Mouse (Mus musculus) neural tube, embryonic 14.5 days (tissue): ENCODE results near the gene Mlxipl. TPM values are rescaled to one million over a fixed set of nuclear protein-coding genes. Genes with fewer than 3 reads are reported as not detected.

Experiments
- ATAC-seq: fragments of 200-750 bp; cut with Nextera tagmentation; 2 replicates; pipeline ENCODE4 v1.8.0; 2017; ENCODE audit warnings: low read depth, mild to moderate bottlenecking, moderate TSS enrichment, moderate library complexity
- H3K27ac ChIP-seq: fragments of 300-500 bp; sonication (generic); 2 replicates; pipeline ENCODE4 v1.5.1; 2014; ENCODE audit warnings: low read depth, mild to moderate bottlenecking, control low read depth, low read length, moderate library complexity, mixed read lengths
- H3K27me3 ChIP-seq: fragments of 300-500 bp; sonication (generic); 2 replicates; pipeline ENCODE4 v1.6.1; 2014; ENCODE audit warnings: low read length; ENCODE audit not compliant: control insufficient read depth, insufficient read depth
- H3K36me3 ChIP-seq: fragments of 300-500 bp; sonication (generic); 2 replicates; pipeline ENCODE4 v1.6.1; 2014; ENCODE audit warnings: low read length, mixed read lengths; ENCODE audit not compliant: control insufficient read depth, insufficient read depth
- H3K4me1 ChIP-seq: fragments of 300-500 bp; sonication (generic); 2 replicates; pipeline ENCODE4 v1.6.1; 2014; ENCODE audit warnings: low read length; ENCODE audit not compliant: control insufficient read depth, insufficient read depth
- H3K4me2 ChIP-seq: fragments of 300-500 bp; sonication (generic); 2 replicates; pipeline ENCODE4 v1.6.1; 2014; ENCODE audit warnings: mild to moderate bottlenecking, low read depth, low read length, control low read depth
- H3K4me3 ChIP-seq: fragments of 300-500 bp; sonication (generic); 2 replicates; pipeline ENCODE4 v1.5.1; 2014; ENCODE audit warnings: low read depth, low read length, control low read depth, mixed read lengths
- H3K9ac ChIP-seq: fragments of 300-500 bp; sonication (generic); replicated peaks from 2 replicates; pipeline ENCODE4 v1.6.1; 2014; ENCODE audit warnings: low read depth, mild to moderate bottlenecking, control low read depth, low read length, mixed read lengths
- H3K9me3 ChIP-seq: fragments of 300-500 bp; sonication (generic); 2 replicates; pipeline ENCODE4 v1.6.1; 2016; ENCODE audit warnings: low read length; ENCODE audit not compliant: control insufficient read depth
- WGBS: fragments of 180-500 bp; shearing (Covaris S2); extraction: QIAGEN DNeasy Blood & Tissue Kit; methylation state at CpG from one replicate; pipeline ENCODE4 v1.1.7; 2014; 5-methylcytosine and 5-hydroxymethylcytosine counted together
- polyA plus RNA-seq: library from polyadenylated mRNA; unstranded; fragments of >200 nt; fragmentation: Nextera tagmentation; extraction: Ambion mirVana; gene quantifications from 2 replicates; pipeline ENCODE4 v1.2.1, GENCODE M21; 2014

Gene Mlxipl
- polyA plus RNA-seq, 1 experiment from 2014 or later, result 0.27 TPM

- Histone ChIP-seq H3K4me3 (peak overlapping the region; percentile 44), H3K9ac (peak overlapping the region; percentile 29), H3K27ac (no peak overlapping the region), H3K9me3 (no peaks in the 10 kb centered on the region), H3K4me2 (peak overlapping the region; percentile 71), H3K27me3 (peaks cover 19% of the 10 kb centered on the region), H3K4me1 (peaks cover 5% of the 10 kb centered on the region; the same call in 1 of the 2 replicates), H3K36me3 (no peaks in the 10 kb centered on the region)
- peak; percentile 87 for ATAC-seq
- WGBS, result under 1% methylated on average over 47 of the region's 48 CpGs
These were observed 17.1 kb downstream of the Mlxipl start for GRCm38 (mm10) chr5:135106758-135107256.

GRCm38 (mm10) chr5:135107521-135108501 is 18.1 kb downstream of the Mlxipl start:
- WGBS, result 8% methylated on average over 40 of the region's 40 CpGs
- Histone ChIP-seq H3K4me3 (0 out of 2 replicates have a peak overlapping the region, but pooled peaks have one; percentile 12), H3K4me1 (peaks cover 5% of the 10 kb centered on the region; the same call in 1 of the 2 replicates), H3K27ac (no peak overlapping the region), H3K9me3 (no peaks in the 10 kb centered on the region), H3K9ac (no peak overlapping the region), H3K36me3 (no peaks in the 10 kb centered on the region), H3K4me2 (peak overlapping the region; percentile 71), H3K27me3 (peaks cover 19% of the 10 kb centered on the region)
- peak; percentile 21; the same call in 1 of the 2 replicates for ATAC-seq

- H3K27me3 ChIP-seq, result peaks cover 19% of the 10 kb centered on the region
- no peaks in the 10 kb centered on the region for H3K36me3 ChIP-seq
- H3K9me3 ChIP-seq, result no peaks in the 10 kb centered on the region
- no peak for ATAC-seq
- H3K4me1 ChIP-seq, result peaks cover 5% of the 10 kb centered on the region; the same call in 1 of the 2 replicates
- H3K4me3 ChIP-seq, result no peak overlapping the region
- 57% methylated on average over 6 of the region's 6 CpGs for WGBS
- H3K27ac ChIP-seq, result no peak overlapping the region
- no peak overlapping the region for H3K9ac ChIP-seq
- H3K4me2 ChIP-seq, result no peak overlapping the region
These were observed 19.3 kb downstream of the Mlxipl start for GRCm38 (mm10) chr5:135109017-135109416.

GRCm38 (mm10) chr5:135109426-135109825 is 19.7 kb downstream of the Mlxipl start:
- peaks cover 5% of the 10 kb centered on the region; the same call in 1 of the 2 replicates for H3K4me1 ChIP-seq
- H3K9ac ChIP-seq, result no peak overlapping the region
- no peaks in the 10 kb centered on the region for H3K36me3 ChIP-seq
- no peak overlapping the region for H3K27ac ChIP-seq
- 88% methylated on average over 3 of the region's 3 CpGs for WGBS
- H3K4me2 ChIP-seq, result no peak overlapping the region
- H3K27me3 ChIP-seq, result peaks cover 19% of the 10 kb centered on the region
- ATAC-seq, result no peak
- H3K4me3 ChIP-seq, result no peak overlapping the region
- no peaks in the 10 kb centered on the region for H3K9me3 ChIP-seq

- H3K27me3 ChIP-seq, result peaks cover 19% of the 10 kb centered on the region
- no peak overlapping the region for H3K9ac ChIP-seq
- H3K4me3 ChIP-seq, result no peak overlapping the region
- peaks cover 5% of the 10 kb centered on the region; the same call in 1 of the 2 replicates for H3K4me1 ChIP-seq
- H3K27ac ChIP-seq, result no peak overlapping the region
- H3K36me3 ChIP-seq, result no peaks in the 10 kb centered on the region
- 73% methylated on average over 6 of the region's 6 CpGs for WGBS
- H3K9me3 ChIP-seq, result no peaks in the 10 kb centered on the region
- ATAC-seq, result no peak
- H3K4me2 ChIP-seq, result no peak overlapping the region
These were observed 20.3 kb downstream of the Mlxipl start for GRCm38 (mm10) chr5:135109976-135110375.

GRCm38 (mm10) chr5:135113782-135114181 is 24.1 kb downstream of the Mlxipl start:
- H3K4me2 ChIP-seq, result no peak overlapping the region
- H3K9ac ChIP-seq, result no peak overlapping the region
- peaks cover 4% of the 10 kb centered on the region for H3K27me3 ChIP-seq
- no peaks in the 10 kb centered on the region for H3K4me1 ChIP-seq
- no peak overlapping the region for H3K27ac ChIP-seq
- no peak for ATAC-seq
- no peak overlapping the region for H3K4me3 ChIP-seq
- H3K9me3 ChIP-seq, result no peaks in the 10 kb centered on the region
- no peaks in the 10 kb centered on the region for H3K36me3 ChIP-seq
- 86% methylated on average over 12 of the region's 12 CpGs for WGBS

- H3K27me3 ChIP-seq, result no peaks in the 10 kb centered on the region
- ATAC-seq, result no peak
These were observed 25.6 kb downstream of the Mlxipl start for GRCm38 (mm10) chr5:135115241-135115640.

GRCm38 (mm10) chr5:135118589-135119081 is 28.9 kb downstream of the Mlxipl start:
- no peak for ATAC-seq
- 32% methylated on average over 6 of the region's 6 CpGs for WGBS
- no peak overlapping the region for H3K9ac ChIP-seq

More at GRCm38 (mm10) chr5:135115241-135115640, 25.6 kb downstream of the Mlxipl start:
- H3K27ac ChIP-seq, result no peak overlapping the region
- H3K4me3 ChIP-seq, result no peak overlapping the region
- H3K9ac ChIP-seq, result no peak overlapping the region
- no peaks in the 10 kb centered on the region for H3K4me1 ChIP-seq
- 86% methylated on average over 8 of the region's 8 CpGs for WGBS
- H3K36me3 ChIP-seq, result no peaks in the 10 kb centered on the region
- no peaks in the 10 kb centered on the region for H3K9me3 ChIP-seq
- H3K4me2 ChIP-seq, result no peak overlapping the region

GRCm38 (mm10) chr5:135120753-135121152 is 31.1 kb downstream of the Mlxipl start:
- no peak overlapping the region for H3K4me2 ChIP-seq
- no peak overlapping the region for H3K9ac ChIP-seq
- no peak for ATAC-seq
- no peaks in the 10 kb centered on the region for H3K27me3 ChIP-seq
- H3K4me3 ChIP-seq, result no peak overlapping the region
- WGBS, result 59% methylated on average over 4 of the region's 4 CpGs
- H3K27ac ChIP-seq, result no peak overlapping the region
- H3K9me3 ChIP-seq, result no peaks in the 10 kb centered on the region
- no peaks in the 10 kb centered on the region for H3K4me1 ChIP-seq
- H3K36me3 ChIP-seq, result no peaks in the 10 kb centered on the region

More at GRCm38 (mm10) chr5:135118589-135119081, 28.9 kb downstream of the Mlxipl start:
- no peaks in the 10 kb centered on the region for H3K27me3 ChIP-seq
- H3K27ac ChIP-seq, result no peak overlapping the region
- no peak overlapping the region for H3K4me3 ChIP-seq
- H3K4me2 ChIP-seq, result no peak overlapping the region
- H3K9me3 ChIP-seq, result no peaks in the 10 kb centered on the region
- no peaks in the 10 kb centered on the region for H3K4me1 ChIP-seq
- no peaks in the 10 kb centered on the region for H3K36me3 ChIP-seq
